Mouse (Mus musculus): ENCODE data around the gene Suox. TPM values are rescaled to one million over a fixed set of nuclear protein-coding genes. Genes with fewer than 3 reads are reported as not detected.
A peak's percentile ranks its signal among the peaks of the same experiment; 100 is the strongest.

The Suox gene
- polyA plus RNA-seq, 1 experiment from 2014 or later: 15.7 TPM

GRCm38 (mm10) chr10:128697072-128697725, 23.3 kb upstream of the Suox start:
- Histone ChIP-seq H3K36me3 (no peaks in the 10 kb centered on the region), H3K27me3 (replicated peaks) (no peaks in the 10 kb centered on the region), H3K4me2 (peak overlapping the region; percentile 75), H3K4me1 (peaks cover 22% of the 10 kb centered on the region), H3K4me3 (replicated peaks) (peak overlapping the region; percentile 75; the same call in 1 of the 2 replicates), H3K9ac (replicated peaks) (no peak overlapping the region), H3K27ac (replicated peaks) (peak overlapping the region; percentile 86), H3K9me3 (replicated peaks) (no peaks in the 10 kb centered on the region)
- no peak for ATAC-seq (ENCODE audit: low FRiP score)
- 91% methylated on average over 6 of the region's 6 CpGs for WGBS

GRCm38 (mm10) chr10:128695992-128696807, 22.3 kb upstream of the Suox start, which contains the start of gene Rab5b:
Rab5b (minus strand) TSS chr10:128696264.
- H3K4me1 ChIP-seq: peaks cover 22% of the 10 kb centered on the region
- peak within 1 kb of the TSS; percentile 75 for H3K4me2 ChIP-seq
- H3K27ac ChIP-seq (replicated peaks): peak within 1 kb of the TSS; percentile 99
- no peaks in the 10 kb centered on the region for H3K27me3 ChIP-seq (replicated peaks)
- H3K9me3 ChIP-seq (replicated peaks): no peaks in the 10 kb centered on the region
- no peaks in the 10 kb centered on the region for H3K36me3 ChIP-seq
- peak within 1 kb of the TSS; percentile 75 for H3K4me3 ChIP-seq (replicated peaks)
- WGBS: 1% methylated on average over 40 of the region's 40 CpGs
- H3K9ac ChIP-seq (replicated peaks): peak within 1 kb of the TSS; percentile 92
- ATAC-seq (ENCODE audit: low FRiP score): peak; percentile 99

GRCm38 (mm10) chr10:128695411-128695991, 21.6 kb upstream of the Suox start:
- H3K9me3 ChIP-seq (replicated peaks): no peaks in the 10 kb centered on the region
- no peaks in the 10 kb centered on the region for H3K27me3 ChIP-seq (replicated peaks)
- H3K27ac ChIP-seq (replicated peaks): peak overlapping the region; percentile 99
- ATAC-seq (ENCODE audit: low FRiP score): no peak; the same call in 1 of the 2 replicates
- H3K36me3 ChIP-seq: no peaks in the 10 kb centered on the region
- H3K4me3 ChIP-seq (replicated peaks): peak overlapping the region; percentile 75
- H3K9ac ChIP-seq (replicated peaks): peak overlapping the region; percentile 92
- 2% methylated on average over 22 of the region's 22 CpGs for WGBS
- peaks cover 22% of the 10 kb centered on the region for H3K4me1 ChIP-seq
- peak overlapping the region; percentile 72 for H3K4me2 ChIP-seq

GRCm38 (mm10) chr10:128674469-128675008, 666 bp upstream of the Suox start:
- Histone ChIP-seq H3K4me2 (peak overlapping the region; percentile 89), H3K4me1 (peaks cover 15% of the 10 kb centered on the region), H3K27ac (replicated peaks) (peak overlapping the region; percentile 80), H3K36me3 (peaks cover 12% of the 10 kb centered on the region), H3K9me3 (replicated peaks) (no peaks in the 10 kb centered on the region), H3K4me3 (replicated peaks) (peak overlapping the region; percentile 71), H3K9ac (replicated peaks) (peak overlapping the region; percentile 65), H3K27me3 (replicated peaks) (no peaks in the 10 kb centered on the region)
- peak; percentile 13; the same call in 1 of the 2 replicates for ATAC-seq (ENCODE audit: low FRiP score)
- 5% methylated on average over 9 of the region's 9 CpGs for WGBS

GRCm38 (mm10) chr10:128671148-128671547, 2.7 kb downstream of the Suox start:
- peaks cover 10% of the 10 kb centered on the region; the same call in 1 of the 2 replicates for H3K36me3 ChIP-seq
- no peaks in the 10 kb centered on the region for H3K27me3 ChIP-seq (replicated peaks)
- no peak overlapping the region for H3K9ac ChIP-seq (replicated peaks)
- peaks cover 30% of the 10 kb centered on the region for H3K4me1 ChIP-seq
- no peak overlapping the region for H3K4me2 ChIP-seq
- no peaks in the 10 kb centered on the region for H3K9me3 ChIP-seq (replicated peaks)
- ATAC-seq (ENCODE audit: low FRiP score): no peak
- H3K4me3 ChIP-seq (replicated peaks): no peak overlapping the region
- WGBS: 95% methylated on average over 9 of the region's 9 CpGs
- no peak overlapping the region for H3K27ac ChIP-seq (replicated peaks)

GRCm38 (mm10) chr10:128668790-128669672, 4.8 kb downstream of the Suox start:
- Histone ChIP-seq H3K4me1 (peaks cover 25% of the 10 kb centered on the region), H3K27ac (replicated peaks) (peak overlapping the region; percentile 88), H3K36me3 (peaks cover 10% of the 10 kb centered on the region; the same call in 1 of the 2 replicates), H3K4me2 (peak overlapping the region; percentile 77), H3K9ac (replicated peaks) (peak overlapping the region; percentile 65), H3K4me3 (replicated peaks) (peak overlapping the region; percentile 63), H3K27me3 (replicated peaks) (no peaks in the 10 kb centered on the region), H3K9me3 (replicated peaks) (no peaks in the 10 kb centered on the region)
- peak; percentile 78 for ATAC-seq (ENCODE audit: low FRiP score)
- WGBS: under 1% methylated on average over 42 of the region's 42 CpGs

- WGBS: 97% methylated on average over 2 of the region's 2 CpGs
- Histone ChIP-seq H3K4me3 (replicated peaks) (no peak overlapping the region), H3K27me3 (replicated peaks) (no peaks in the 10 kb centered on the region), H3K4me2 (no peak overlapping the region), H3K27ac (replicated peaks) (no peak overlapping the region), H3K36me3 (peaks cover 2% of the 10 kb centered on the region; the same call in 1 of the 2 replicates), H3K4me1 (peaks cover 17% of the 10 kb centered on the region), H3K9me3 (replicated peaks) (no peaks in the 10 kb centered on the region), H3K9ac (replicated peaks) (no peak overlapping the region)
- ATAC-seq (ENCODE audit: low FRiP score): no peak
Measured at GRCm38 (mm10) chr10:128665806-128666205, 8.1 kb downstream of the Suox start.

- H3K27ac ChIP-seq (replicated peaks): no peak overlapping the region
- no peak for ATAC-seq (ENCODE audit: low FRiP score)
Measured at GRCm38 (mm10) chr10:128665307-128665706, 8.6 kb downstream of the Suox start.

GRCm38 (mm10) chr10:128664808-128665207, 9.1 kb downstream of the Suox start:
- Histone ChIP-seq H3K4me1 (peaks cover 17% of the 10 kb centered on the region), H3K9me3 (replicated peaks) (no peaks in the 10 kb centered on the region), H3K4me2 (no peak overlapping the region), H3K9ac (replicated peaks) (no peak overlapping the region), H3K4me3 (replicated peaks) (no peak overlapping the region), H3K36me3 (no peaks in the 10 kb centered on the region), H3K27me3 (replicated peaks) (no peaks in the 10 kb centered on the region), H3K27ac (replicated peaks) (no peak overlapping the region)
- WGBS: 75% methylated on average over 3 of the region's 3 CpGs
- no peak for ATAC-seq (ENCODE audit: low FRiP score)

More at GRCm38 (mm10) chr10:128665307-128665706, 8.6 kb downstream of the Suox start:
- Histone ChIP-seq H3K4me3 (replicated peaks) (no peak overlapping the region), H3K4me1 (peaks cover 17% of the 10 kb centered on the region), H3K9ac (replicated peaks) (no peak overlapping the region), H3K27me3 (replicated peaks) (no peaks in the 10 kb centered on the region), H3K9me3 (replicated peaks) (no peaks in the 10 kb centered on the region), H3K36me3 (no peaks in the 10 kb centered on the region), H3K4me2 (no peak overlapping the region)
- 90% methylated on average over 3 of the region's 3 CpGs for WGBS

GRCm38 (mm10) chr10:128663441-128664220, 10.2 kb downstream of the Suox start:
- 77% methylated on average over 5 of the region's 5 CpGs for WGBS
- Histone ChIP-seq H3K27me3 (replicated peaks) (no peaks in the 10 kb centered on the region), H3K4me3 (replicated peaks) (no peak overlapping the region)

More at GRCm38 (mm10) chr10:128663441-128664220, 10.2 kb downstream of the Suox start:
- no peak overlapping the region for H3K27ac ChIP-seq (replicated peaks)
- peaks cover 11% of the 10 kb centered on the region for H3K4me1 ChIP-seq
- H3K36me3 ChIP-seq: no peaks in the 10 kb centered on the region
- no peak for ATAC-seq (ENCODE audit: low FRiP score)
- H3K4me2 ChIP-seq: no peak overlapping the region
- H3K9ac ChIP-seq (replicated peaks): no peak overlapping the region
- no peaks in the 10 kb centered on the region for H3K9me3 ChIP-seq (replicated peaks)
